Mouse (Mus musculus): Measurements from ENCODE around the gene Pls3.
A peak's percentile ranks its signal among the peaks of the same experiment; 100 is the strongest.
"Not testable (repeated sequence)": the region's sequence is repeated elsewhere in the genome, so short reads cannot be mapped to it uniquely, and the experiment has no call there.

The Pls3 gene

DNA sequence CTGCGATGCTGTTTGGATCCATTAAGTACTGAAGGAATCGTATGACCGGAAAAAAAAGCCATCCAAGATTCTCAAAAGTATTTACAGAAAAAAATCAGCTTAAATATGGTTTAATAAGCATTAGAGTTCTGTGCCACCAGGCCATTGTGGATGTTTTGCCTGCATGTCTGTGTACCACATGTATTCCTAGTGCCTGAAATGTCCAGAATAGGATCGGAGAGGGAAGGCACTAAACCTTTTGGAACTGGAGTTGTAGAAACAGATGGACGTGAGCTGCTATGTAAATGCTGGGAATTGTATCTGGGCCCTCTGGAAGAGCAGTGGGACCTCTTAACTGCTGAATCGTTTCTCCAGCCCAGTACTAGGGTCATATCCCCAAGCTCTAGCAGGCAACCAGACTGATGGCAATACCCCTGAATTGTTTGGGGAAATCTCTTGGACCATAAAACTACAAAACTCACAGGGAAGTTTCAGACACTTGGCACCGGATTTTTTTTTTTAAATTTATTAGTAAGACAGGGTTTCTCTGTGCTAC is 110.1 kb downstream of the Pls3 start:
- DNase-seq, result no peak

DNA sequence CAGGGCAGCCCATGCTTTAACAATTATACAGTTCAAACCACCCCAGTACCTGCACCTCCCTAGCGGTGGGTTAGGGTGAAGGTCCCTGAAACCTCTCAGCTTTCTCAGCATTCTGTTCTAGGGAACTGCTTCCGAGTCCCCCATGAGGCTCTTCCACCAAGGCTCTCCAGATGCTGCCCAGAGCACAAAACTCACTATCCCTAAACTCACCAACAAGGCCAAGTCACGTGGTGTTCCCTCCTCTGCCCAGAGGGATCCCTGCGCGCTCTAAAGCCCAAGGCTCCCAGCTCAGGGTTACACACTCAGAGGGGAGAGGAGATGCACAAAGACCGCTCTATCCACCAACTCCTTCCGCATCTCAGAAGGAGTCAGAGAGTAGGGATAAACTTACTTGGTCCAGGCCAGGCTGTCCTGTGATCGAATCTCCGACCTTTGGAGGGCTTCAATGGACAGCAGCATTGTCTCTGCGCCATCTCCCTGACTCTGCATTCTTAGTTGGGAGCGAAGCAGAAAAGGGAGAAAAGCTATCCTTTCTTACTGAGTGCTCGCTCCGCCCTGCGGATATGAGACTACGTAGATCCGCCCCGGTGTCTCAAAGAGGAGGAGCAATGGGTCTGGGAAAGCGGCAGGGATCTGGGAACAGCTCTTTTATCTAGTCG is 110.7 kb downstream of the Pls3 start:
- DNase-seq, result peak; percentile 71

DNA sequence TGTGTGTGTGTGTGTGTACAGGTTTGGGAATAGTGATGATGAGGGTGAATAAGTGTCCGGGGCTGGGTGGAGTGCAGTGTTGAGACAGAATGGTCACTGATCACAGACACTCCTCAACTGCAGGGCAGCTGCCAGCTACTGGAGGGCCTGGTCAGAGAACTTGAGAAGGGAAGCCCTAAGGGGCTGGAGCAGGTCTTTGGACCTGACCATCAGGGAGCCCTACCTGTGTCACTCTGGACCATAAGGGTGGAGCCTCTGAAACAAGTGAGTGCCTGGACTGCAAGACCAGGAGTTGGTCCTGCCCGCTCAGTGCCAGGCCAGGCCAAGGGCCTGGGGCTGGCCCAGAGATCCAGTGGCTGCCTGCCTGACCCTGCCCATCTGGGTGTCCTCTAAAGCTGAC is 115.5 kb downstream of the Pls3 start:
- not testable (repeated sequence) for DNase-seq

DNA sequence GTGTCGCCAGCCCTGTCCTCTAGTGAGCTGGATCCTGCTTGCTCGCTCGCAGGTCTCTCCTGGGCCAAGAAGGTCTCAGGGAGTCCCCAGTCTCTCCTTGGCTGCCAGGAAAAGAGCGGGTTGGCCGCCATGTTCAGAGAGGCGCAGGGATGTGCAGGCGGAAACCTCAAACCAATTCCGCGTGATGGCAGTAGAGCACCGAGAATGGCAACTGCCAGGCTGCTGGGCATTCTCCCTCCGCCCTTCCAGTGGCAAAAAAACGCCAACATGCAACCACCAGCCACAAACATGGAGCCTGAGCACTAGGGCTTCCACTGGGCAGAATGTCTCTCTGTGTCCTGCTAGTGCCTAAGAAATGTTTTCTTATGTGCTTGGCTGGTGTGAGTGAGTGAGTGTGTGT is 115.9 kb downstream of the Pls3 start:
- not testable (repeated sequence) for DNase-seq

DNA sequence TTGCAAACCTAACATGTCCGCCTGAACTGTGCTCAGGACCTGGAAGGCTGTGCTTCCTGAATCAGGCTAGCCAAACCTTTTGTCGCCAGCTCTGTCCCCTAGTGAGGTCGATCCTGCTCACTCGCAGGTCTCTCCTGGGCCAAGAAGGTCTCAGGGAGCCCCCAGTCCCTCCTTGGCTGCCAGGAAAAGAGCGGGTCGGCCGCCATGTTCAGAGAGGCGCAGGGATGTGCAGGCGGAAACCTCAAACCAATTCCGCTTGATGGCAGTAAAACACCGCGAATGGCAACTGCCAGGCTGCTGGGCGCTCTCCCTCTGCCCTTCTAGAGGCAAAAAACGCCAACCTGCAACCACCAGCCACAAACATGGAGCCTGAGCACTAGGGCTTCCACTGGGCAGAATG is 117.0 kb downstream of the Pls3 start:
- not testable (repeated sequence) for DNase-seq

DNA sequence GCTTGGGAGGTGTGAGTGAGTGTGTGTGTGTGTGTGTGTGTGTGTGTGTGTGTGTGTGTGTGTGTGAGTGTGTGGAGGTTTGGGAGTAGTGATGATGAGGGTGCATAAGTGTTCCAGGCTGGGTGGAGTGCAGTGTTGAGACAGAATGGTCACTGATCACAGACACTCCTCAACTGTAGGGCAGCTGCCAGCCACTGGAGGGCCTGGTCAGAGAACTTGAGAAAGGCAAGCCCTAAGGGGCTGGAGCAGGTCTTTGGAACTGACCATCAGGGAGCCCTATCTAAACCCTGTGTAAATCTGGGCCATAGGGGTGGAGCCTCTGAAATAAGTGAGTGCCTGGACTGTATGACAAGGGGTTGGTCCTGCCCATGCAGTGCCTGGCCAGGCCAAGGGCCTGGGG is 120.5 kb downstream of the Pls3 start:
- DNase-seq, result not testable (repeated sequence)

DNA sequence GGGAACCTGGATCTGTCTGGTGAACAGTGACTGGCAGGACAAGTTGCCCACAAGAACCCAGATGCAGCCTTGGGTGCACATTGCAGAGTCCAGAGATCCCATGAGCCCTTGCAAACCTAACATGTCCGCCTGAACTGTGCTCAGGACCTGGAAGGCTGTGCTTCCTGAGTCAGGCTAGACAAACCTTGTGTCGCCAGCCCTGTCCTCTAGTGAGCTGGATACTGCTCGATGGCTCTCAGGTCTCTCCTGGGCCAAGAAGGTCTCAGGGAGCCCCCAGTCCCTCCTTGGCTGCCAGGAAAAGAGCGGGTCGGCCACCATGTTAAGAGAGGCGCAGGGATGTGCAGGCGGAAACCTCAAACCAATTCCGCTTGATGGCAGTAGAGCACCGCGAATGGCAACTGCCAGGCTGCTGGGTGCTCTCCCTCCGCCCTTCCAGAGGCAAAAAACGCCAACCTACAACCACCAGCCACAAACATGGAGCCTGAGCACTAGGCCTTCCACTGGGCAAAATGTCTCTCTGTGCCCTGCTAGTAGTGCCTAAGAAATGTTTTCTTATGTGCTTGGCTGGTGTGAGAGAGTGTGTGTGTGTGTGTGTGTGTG is 124.8 kb downstream of the Pls3 start:
- DNase-seq, result not testable (repeated sequence)

DNA sequence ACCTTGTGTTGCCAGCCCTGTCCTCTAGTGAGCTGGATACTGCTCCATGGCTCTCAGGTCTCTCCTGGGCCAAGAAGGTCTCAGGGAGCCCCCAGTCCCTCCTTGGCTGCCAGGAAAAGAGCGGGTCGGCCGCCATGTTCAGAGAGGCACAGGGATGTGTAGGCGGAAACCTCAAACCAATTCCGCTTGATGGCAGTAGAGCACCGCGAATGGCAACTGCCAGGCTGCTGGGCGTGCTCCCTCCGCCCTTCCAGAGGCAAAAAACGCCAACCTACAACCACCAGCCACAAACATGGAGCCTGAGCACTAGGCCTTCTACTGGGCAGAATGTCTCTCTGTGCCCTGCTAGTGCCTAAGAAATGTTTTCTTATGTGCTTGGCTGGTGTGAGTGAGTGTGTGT is 125.7 kb downstream of the Pls3 start:
- not testable (repeated sequence) for DNase-seq

DNA sequence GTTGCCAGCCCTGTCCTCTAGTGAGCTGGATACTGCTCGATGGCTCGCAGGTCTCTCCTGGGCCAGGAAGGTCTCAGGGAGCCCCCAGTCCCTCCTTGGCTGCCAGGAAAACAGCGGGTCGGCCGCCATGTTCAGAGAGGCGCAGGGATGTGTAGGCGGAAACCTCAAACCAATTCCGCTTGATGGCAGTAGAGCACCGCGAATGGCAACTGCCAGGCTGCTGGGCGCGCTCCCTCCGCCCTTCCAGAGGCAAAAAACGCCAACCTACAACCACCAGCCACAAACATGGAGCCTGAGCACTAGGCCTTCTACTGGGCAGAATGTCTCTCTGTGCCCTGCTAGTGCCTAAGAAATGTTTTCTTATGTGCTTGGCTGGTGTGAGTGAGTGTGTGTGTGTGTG is 130.5 kb downstream of the Pls3 start:
- not testable (repeated sequence) for DNase-seq

DNA sequence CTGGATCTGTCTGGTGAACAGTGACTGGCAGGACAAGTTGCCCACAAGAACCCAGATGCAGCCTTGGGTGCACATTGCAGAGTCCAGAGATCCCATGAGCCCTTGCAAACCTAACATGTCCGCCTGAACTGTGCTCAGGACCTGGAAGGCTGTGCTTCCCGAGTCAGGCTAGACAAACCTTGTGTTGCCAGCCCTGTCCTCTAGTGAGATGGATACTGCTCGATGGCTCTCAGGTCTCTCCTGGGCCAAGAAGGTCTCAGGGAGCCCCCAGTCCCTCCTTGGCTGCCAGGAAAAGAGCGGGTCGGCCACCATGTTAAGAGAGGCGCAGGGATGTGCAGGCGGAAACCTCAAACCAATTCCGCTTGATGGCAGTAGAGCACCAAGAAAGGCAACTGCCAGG is 135.5 kb downstream of the Pls3 start:
- not testable (repeated sequence) for DNase-seq

Data from kidney, postnatal 10 days (tissue).